Mouse (Mus musculus): ENCODE data around the gene Vsig2. TPM values are rescaled to one million over a fixed set of nuclear protein-coding genes. Genes with fewer than 3 reads are reported as not detected.
A peak's percentile ranks its signal among the peaks of the same experiment; 100 is the strongest.

Gene Vsig2
- polyA plus RNA-seq, 1 experiment from 2014 or later: 2.1 TPM

DNA sequence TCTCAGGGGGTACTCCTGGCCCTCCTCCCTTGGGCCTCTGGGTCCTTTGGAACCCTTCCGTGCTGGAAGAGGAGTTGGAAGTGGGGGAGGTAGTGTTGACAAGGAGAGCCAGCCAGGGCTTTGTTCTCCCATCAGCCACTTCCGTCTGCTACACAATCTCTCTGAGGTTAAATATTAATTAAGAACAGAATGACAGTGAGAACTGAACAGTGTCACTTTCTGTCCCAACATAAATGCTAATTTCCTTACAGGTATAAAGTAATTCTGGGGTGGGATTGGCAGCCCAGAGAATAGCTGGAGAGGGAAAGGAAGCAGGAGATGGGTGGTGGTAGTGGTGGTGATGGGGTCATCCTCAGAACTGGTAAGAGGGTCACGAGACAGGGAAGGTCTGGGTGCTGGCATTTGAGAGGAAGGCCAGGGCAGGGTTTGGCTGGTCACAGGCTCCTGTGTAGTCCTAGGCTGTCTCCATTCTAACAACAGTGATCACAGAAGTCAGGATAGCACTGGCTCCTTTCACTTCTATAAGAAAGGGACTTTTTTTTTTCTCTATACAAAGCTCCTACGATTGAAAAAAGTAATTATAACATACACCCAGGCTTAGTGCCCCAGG, 29.7 kb downstream of the Vsig2 start:
- ATAC-seq (replicated peaks; ENCODE audit: extremely low read depth, insufficient read depth, low FRiP score): no peak
- Histone ChIP-seq H3K27me3 (ENCODE audit: control insufficient read depth, insufficient read depth, low read length) (no peaks in the 10 kb centered on the region), H3K4me3 (ENCODE audit: low read length) (no peak overlapping the region), H3K9me3 (replicated peaks; ENCODE audit: control insufficient read depth, low read length) (no peaks in the 10 kb centered on the region), H3K27ac (ENCODE audit: low read length) (no peak overlapping the region), H3K4me1 (ENCODE audit: control insufficient read depth, insufficient read depth, low read length) (peaks cover 17% of the 10 kb centered on the region), H3K36me3 (ENCODE audit: control insufficient read depth, insufficient read depth) (no peaks in the 10 kb centered on the region), H3K9ac (ENCODE audit: low read length) (no peak overlapping the region), H3K4me2 (ENCODE audit: low read depth, low read length) (peak overlapping the region; percentile 56; the same call in 1 of the 2 replicates)
- WGBS: 41% methylated on average over 4 of the region's 4 CpGs

DNA sequence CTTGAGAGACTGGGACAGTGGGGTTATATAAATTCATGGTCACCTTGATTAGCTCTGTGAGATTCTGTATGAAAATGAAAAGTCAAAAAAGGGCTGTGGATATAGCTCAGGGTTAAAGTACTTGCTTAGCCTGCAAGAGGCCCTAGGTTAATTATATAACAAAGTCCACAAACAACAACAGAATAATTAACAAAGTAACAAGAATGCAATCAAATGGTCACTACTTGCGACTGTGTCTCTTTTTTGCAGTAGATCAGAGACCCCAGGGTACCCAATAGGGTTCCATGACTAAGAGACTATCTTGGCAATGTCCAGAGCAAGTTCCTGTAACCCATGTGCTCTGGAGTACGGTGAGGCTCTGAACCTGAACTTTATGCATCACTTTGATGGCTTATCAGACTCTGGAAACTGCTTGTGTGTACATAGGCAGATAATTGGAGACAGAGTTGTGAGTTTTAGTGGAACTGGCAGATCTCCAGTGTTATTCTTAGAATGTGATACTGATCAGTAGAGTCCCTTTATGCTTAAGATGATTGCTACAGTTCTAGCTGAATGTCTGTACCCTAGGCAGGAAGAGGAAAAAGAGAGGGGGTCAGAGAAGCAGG, 30.3 kb downstream of the Vsig2 start:
- Histone ChIP-seq H3K4me2 (ENCODE audit: low read depth, low read length) (no peak overlapping the region), H3K4me1 (ENCODE audit: control insufficient read depth, insufficient read depth, low read length) (peaks cover 17% of the 10 kb centered on the region), H3K27me3 (ENCODE audit: control insufficient read depth, insufficient read depth, low read length) (no peaks in the 10 kb centered on the region), H3K9me3 (replicated peaks; ENCODE audit: control insufficient read depth, low read length) (no peaks in the 10 kb centered on the region), H3K27ac (ENCODE audit: low read length) (no peak overlapping the region), H3K4me3 (ENCODE audit: low read length) (no peak overlapping the region), H3K9ac (ENCODE audit: low read length) (no peak overlapping the region), H3K36me3 (ENCODE audit: control insufficient read depth, insufficient read depth) (no peaks in the 10 kb centered on the region)
- no peak for ATAC-seq (replicated peaks; ENCODE audit: extremely low read depth, insufficient read depth, low FRiP score)
- 65% methylated on average over 2 of the region's 2 CpGs for WGBS

DNA sequence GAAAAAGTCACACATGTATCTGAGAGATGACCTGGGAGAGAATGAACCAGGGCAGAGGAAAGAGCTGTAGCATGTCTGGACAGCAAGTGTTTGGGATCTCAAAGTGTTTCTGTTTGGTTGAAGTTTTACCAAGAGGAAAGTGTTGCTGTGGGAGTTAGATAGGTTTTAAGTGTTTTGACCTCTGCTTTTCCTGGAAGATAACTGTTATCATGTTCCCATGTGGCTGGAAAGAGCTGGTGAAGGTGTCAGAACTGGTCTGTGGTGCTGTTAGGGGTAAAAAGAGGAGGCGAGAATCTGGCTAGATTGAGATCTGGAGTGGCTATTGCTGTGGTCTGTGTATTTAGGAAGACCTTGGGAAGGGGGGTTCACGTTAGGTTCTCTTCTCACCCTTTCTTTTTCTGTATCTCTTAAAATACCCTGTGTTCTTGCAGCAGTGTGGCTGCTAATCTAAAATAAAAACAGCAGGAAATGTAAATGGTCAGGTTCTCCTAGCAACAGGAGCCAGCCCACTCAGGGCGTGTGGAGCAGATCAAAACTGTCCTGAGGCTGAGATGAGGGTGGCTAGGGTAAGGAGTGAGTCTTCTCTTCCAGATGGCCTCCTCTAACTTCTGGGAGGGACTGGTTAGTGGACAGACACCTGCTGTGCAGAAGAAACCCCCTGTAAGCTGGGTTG, 33.3 kb downstream of the Vsig2 start:
- Histone ChIP-seq H3K4me3 (ENCODE audit: low read length) (no peak overlapping the region), H3K27ac (ENCODE audit: low read length) (no peak overlapping the region), H3K9me3 (replicated peaks; ENCODE audit: control insufficient read depth, low read length) (no peaks in the 10 kb centered on the region), H3K27me3 (ENCODE audit: control insufficient read depth, insufficient read depth, low read length) (no peaks in the 10 kb centered on the region), H3K4me2 (ENCODE audit: low read depth, low read length) (no peak overlapping the region), H3K36me3 (ENCODE audit: control insufficient read depth, insufficient read depth) (no peaks in the 10 kb centered on the region), H3K9ac (ENCODE audit: low read length) (no peak overlapping the region), H3K4me1 (ENCODE audit: control insufficient read depth, insufficient read depth, low read length) (peaks cover 15% of the 10 kb centered on the region)
- 17% methylated on average over 3 of the region's 3 CpGs for WGBS
- ATAC-seq (replicated peaks; ENCODE audit: extremely low read depth, insufficient read depth, low FRiP score): no peak

DNA sequence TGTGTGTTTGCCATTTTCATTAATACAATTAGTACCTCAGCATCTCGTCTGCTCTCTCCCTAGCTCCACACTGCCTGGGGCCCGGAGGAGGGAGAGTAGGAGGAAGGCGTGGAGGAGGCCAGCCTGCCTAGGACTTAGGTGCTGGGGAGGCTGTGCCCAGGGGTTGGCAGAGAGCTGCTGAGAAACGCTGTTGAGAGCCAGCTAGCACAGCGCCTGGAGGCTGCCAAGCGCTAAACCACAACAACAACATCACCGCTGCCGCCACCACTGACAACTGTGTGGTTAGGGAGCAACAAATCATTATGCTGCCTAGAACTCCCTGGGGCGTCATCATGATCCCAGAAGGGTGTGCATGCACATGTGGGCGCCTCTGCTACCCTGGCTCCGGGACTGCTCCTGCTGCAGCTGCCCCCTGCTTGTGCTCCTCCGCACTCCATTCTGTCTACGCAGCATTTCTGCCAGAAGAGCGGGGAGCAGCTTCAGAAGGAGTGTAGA, 37.4 kb downstream of the Vsig2 start:
- Histone ChIP-seq H3K9ac (ENCODE audit: low read length) (no peak overlapping the region), H3K27ac (ENCODE audit: low read length) (no peak overlapping the region), H3K4me3 (ENCODE audit: low read length) (no peak overlapping the region), H3K9me3 (replicated peaks; ENCODE audit: control insufficient read depth, low read length) (no peaks in the 10 kb centered on the region), H3K27me3 (ENCODE audit: control insufficient read depth, insufficient read depth, low read length) (no peaks in the 10 kb centered on the region), H3K4me2 (ENCODE audit: low read depth, low read length) (peak overlapping the region; percentile 45), H3K36me3 (ENCODE audit: control insufficient read depth, insufficient read depth) (no peaks in the 10 kb centered on the region), H3K4me1 (ENCODE audit: control insufficient read depth, insufficient read depth, low read length) (0 out of 2 replicates have a peak, but pooled peaks cover 2% of the 10 kb centered on the region)
- 28% methylated on average over 14 of the region's 14 CpGs for WGBS
- ATAC-seq (replicated peaks; ENCODE audit: extremely low read depth, insufficient read depth, low FRiP score): no peak

DNA sequence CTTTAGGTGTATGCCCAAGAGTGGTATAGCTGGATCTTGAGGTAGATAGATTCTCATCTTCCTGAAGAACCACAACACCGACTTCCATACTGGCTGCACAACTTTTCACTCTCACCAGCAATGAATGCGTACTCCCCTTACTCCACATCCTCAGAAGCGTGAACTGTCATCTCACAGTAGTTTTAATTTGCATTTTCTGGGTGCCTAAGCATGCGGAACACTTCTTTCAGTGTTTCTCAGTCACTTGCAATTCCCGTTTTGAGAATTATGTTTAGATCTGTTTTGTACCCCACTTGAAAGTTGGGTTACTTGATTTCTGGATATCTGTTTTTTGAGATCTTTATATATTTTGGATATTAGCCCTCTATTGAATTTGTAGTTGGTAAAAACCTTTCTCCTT, 44.5 kb downstream of the Vsig2 start:
- Histone ChIP-seq H3K4me3 (ENCODE audit: low read length) (no peak overlapping the region), H3K9me3 (replicated peaks; ENCODE audit: control insufficient read depth, low read length) (0 out of 2 replicates have a peak, but pooled peaks cover 4% of the 10 kb centered on the region), H3K4me1 (ENCODE audit: control insufficient read depth, insufficient read depth, low read length) (no peaks in the 10 kb centered on the region), H3K4me2 (ENCODE audit: low read depth, low read length) (no peak overlapping the region), H3K36me3 (ENCODE audit: control insufficient read depth, insufficient read depth) (no peaks in the 10 kb centered on the region), H3K9ac (ENCODE audit: low read length) (no peak overlapping the region), H3K27ac (ENCODE audit: low read length) (no peak overlapping the region), H3K27me3 (ENCODE audit: control insufficient read depth, insufficient read depth, low read length) (no peaks in the 10 kb centered on the region)
- WGBS: 84% methylated on average over 5 of the region's 5 CpGs
- ATAC-seq (replicated peaks; ENCODE audit: extremely low read depth, insufficient read depth, low FRiP score): no peak

DNA sequence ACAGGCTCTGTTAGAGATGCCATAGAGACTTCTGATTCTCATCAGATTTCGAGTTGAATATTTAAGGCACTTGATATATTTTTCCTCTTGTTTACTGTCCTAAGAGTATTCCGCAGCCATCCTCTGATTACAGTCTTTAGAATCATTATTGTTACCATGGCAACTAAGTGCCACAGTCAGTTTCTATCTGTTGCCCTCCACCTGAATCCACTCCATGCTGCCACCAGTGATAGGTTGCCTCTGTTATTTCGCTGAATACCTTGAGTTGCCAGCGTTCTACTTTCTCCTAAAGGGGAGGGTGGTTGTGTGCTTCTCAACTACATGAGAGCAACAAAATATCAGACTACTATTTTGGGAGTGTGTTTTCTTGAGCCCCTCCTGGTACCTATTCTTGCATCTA, 47.7 kb downstream of the Vsig2 start:
- no peak for ATAC-seq (replicated peaks; ENCODE audit: extremely low read depth, insufficient read depth, low FRiP score)
- Histone ChIP-seq H3K4me1 (ENCODE audit: control insufficient read depth, insufficient read depth, low read length) (no peaks in the 10 kb centered on the region), H3K4me3 (ENCODE audit: low read length) (no peak overlapping the region), H3K27ac (ENCODE audit: low read length) (no peak overlapping the region), H3K9me3 (replicated peaks; ENCODE audit: control insufficient read depth, low read length) (0 out of 2 replicates have a peak, but pooled peaks cover 6% of the 10 kb centered on the region), H3K4me2 (ENCODE audit: low read depth, low read length) (no peak overlapping the region), H3K27me3 (ENCODE audit: control insufficient read depth, insufficient read depth, low read length) (no peaks in the 10 kb centered on the region), H3K9ac (ENCODE audit: low read length) (no peak overlapping the region), H3K36me3 (ENCODE audit: control insufficient read depth, insufficient read depth) (no peaks in the 10 kb centered on the region)
- 77% methylated on average over 4 of the region's 4 CpGs for WGBS

DNA sequence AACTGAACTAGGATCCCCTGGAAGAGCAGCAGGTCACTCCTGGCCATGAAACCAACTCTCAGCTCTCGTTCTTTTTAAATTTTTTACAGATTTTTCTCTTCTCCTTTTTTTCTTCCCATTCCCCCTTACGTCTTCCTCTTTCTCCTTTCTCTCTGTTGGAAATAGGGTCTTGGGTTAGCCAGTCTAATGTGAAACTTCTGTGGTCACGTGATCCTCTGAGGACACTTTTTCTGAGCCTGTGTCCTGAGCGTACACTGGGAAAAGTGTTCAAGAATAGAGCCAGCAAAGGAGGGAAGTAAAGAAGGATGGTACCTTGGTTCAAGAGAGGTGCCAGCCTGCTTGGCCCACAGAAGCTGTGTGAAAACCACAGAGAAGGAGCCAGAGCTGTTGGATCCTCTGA, 51.3 kb downstream of the Vsig2 start:
- Histone ChIP-seq H3K4me1 (ENCODE audit: control insufficient read depth, insufficient read depth, low read length) (no peaks in the 10 kb centered on the region), H3K9ac (ENCODE audit: low read length) (no peak overlapping the region), H3K9me3 (replicated peaks; ENCODE audit: control insufficient read depth, low read length) (0 out of 2 replicates have a peak, but pooled peaks cover 6% of the 10 kb centered on the region), H3K27me3 (ENCODE audit: control insufficient read depth, insufficient read depth, low read length) (no peaks in the 10 kb centered on the region), H3K36me3 (ENCODE audit: control insufficient read depth, insufficient read depth) (no peaks in the 10 kb centered on the region), H3K27ac (ENCODE audit: low read length) (no peak overlapping the region), H3K4me2 (ENCODE audit: low read depth, low read length) (no peak overlapping the region), H3K4me3 (ENCODE audit: low read length) (no peak overlapping the region)
- 79% methylated on average over 4 of the region's 4 CpGs for WGBS
- no peak for ATAC-seq (replicated peaks; ENCODE audit: extremely low read depth, insufficient read depth, low FRiP score)

DNA sequence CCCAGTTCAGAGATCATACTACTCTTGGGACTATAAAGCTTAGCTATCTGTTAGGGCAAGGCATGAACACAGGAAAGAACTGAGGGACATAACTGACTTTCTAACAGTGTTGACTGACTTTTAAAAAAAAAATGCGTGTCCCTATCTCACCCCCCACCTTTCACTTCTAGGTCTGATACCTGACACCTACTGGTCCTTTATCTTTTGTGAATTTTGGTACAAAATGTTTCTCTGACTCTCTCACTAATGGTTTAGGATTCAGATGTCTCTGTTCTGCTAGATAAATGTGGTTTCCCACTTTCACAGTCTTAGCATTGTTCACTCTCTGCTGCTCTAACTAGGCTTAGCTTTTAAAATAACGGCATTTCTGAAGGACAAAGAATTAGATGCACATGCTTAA, 53.0 kb downstream of the Vsig2 start:
- Histone ChIP-seq H3K4me1 (ENCODE audit: control insufficient read depth, insufficient read depth, low read length) (no peaks in the 10 kb centered on the region), H3K9me3 (replicated peaks; ENCODE audit: control insufficient read depth, low read length) (0 out of 2 replicates have a peak, but pooled peaks cover 6% of the 10 kb centered on the region), H3K27ac (ENCODE audit: low read length) (no peak overlapping the region), H3K36me3 (ENCODE audit: control insufficient read depth, insufficient read depth) (no peaks in the 10 kb centered on the region), H3K27me3 (ENCODE audit: control insufficient read depth, insufficient read depth, low read length) (no peaks in the 10 kb centered on the region), H3K9ac (ENCODE audit: low read length) (no peak overlapping the region), H3K4me2 (ENCODE audit: low read depth, low read length) (no peak overlapping the region), H3K4me3 (ENCODE audit: low read length) (no peak overlapping the region)
- WGBS: 73% methylated on average over 2 of the region's 2 CpGs
- ATAC-seq (replicated peaks; ENCODE audit: extremely low read depth, insufficient read depth, low FRiP score): no peak

DNA sequence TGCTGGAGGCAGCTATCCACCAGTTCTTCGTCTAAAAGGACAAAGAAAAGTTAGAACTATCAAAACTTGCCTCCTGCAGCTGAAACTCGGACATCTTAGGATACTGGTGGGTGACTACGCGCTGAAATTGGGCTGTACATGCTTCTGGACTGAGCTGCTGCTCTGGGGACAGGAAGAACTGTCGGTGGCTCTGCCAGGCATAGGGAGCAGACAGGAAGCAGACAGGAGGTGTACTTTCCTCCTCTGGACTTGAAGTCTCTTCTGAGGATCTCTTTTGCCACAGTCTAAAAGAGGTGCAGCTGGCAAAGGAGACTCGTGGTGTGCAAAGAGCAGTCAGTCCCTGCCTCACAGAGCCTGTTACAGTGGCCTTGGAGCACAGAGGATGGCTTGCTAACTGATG, 53.6 kb downstream of the Vsig2 start:
- Histone ChIP-seq H3K4me1 (ENCODE audit: control insufficient read depth, insufficient read depth, low read length) (no peaks in the 10 kb centered on the region), H3K4me3 (ENCODE audit: low read length) (no peak overlapping the region), H3K4me2 (ENCODE audit: low read depth, low read length) (no peak overlapping the region), H3K36me3 (ENCODE audit: control insufficient read depth, insufficient read depth) (no peaks in the 10 kb centered on the region), H3K9me3 (replicated peaks; ENCODE audit: control insufficient read depth, low read length) (0 out of 2 replicates have a peak, but pooled peaks cover 6% of the 10 kb centered on the region), H3K27ac (ENCODE audit: low read length) (no peak overlapping the region), H3K9ac (ENCODE audit: low read length) (no peak overlapping the region), H3K27me3 (ENCODE audit: control insufficient read depth, insufficient read depth, low read length) (no peaks in the 10 kb centered on the region)
- WGBS: 37% methylated on average over 6 of the region's 6 CpGs
- ATAC-seq (replicated peaks; ENCODE audit: extremely low read depth, insufficient read depth, low FRiP score): no peak
